ENCODE assay signal across 13 mouse cellular contexts in the genomic region with DNA sequence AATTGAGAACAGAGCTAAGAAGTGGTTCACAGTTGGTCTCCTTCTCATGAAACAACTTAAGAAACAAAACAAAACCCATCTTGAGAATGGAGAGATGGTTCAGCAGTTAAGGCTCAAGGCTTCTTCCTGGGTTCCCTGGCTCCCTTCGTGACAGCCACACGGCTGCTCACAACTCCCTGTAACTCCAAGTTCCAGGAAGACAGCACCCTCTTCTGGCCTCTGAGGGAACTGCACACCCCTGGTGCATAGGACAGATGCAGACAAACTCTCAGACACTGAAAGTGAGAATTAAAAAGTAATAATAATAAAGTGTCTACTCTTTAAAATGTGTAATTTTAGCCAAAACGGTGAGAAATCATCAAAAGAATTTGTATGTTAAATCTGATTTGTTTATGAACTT. TPM values are rescaled to one million over a fixed set of nuclear protein-coding genes. Genes with fewer than 3 reads are reported as not detected.
DNase-seq lines count a peak whose midpoint lies in the region; ATAC-seq and TF ChIP-seq lines count a peak whose summit lies in the region.
"Had no signal": no experiment of that assay in that cellular context is flagged by ENCODE, and none has a peak within 500 bp of the region (broad histone marks: within the 10 kb centered on the region; RNA-seq: fewer than 3 reads in every experiment).

No protein-coding gene starts in this region.

- no peak for TF ChIP-seq EP300 in liver, embryonic 14.5 days (IDR thresholded peaks at IDR 0.05; ENCODE audit: low read depth)

- H3K9ac ChIP-seq in liver, embryonic 14.5 days (replicated peaks): no peak overlapping the region
- no peak overlapping the region for H3K9ac ChIP-seq in liver, embryonic 11.5 days (ENCODE audit: low read depth, low read length)
- H3K9ac ChIP-seq: forebrain, embryonic 12.5 days; heart, embryonic 12.5 days had no signal

- H3K4me1 ChIP-seq in liver, embryonic 14.5 days (replicated peaks; ENCODE audit: control insufficient read depth in 2 of 2, insufficient read depth in 2 of 2, low read length in 1 of 2): no peaks in the 10 kb centered on the region
- H3K4me1 ChIP-seq in liver, embryonic 11.5 days (replicated peaks; ENCODE audit: control insufficient read depth, insufficient read depth, low read length): no peaks in the 10 kb centered on the region
- no peaks in the 10 kb centered on the region for H3K4me1 ChIP-seq in E14TG2a.4 (replicated peaks; ENCODE audit: low read depth, low read length)
- H3K4me1 ChIP-seq: forebrain, embryonic 12.5 days; heart, embryonic 12.5 days had no signal

- TF ChIP-seq CTCF in liver, embryonic 14.5 days (IDR thresholded peaks at IDR 0.05; ENCODE audit: low read depth): peak; percentile 55
- peak; percentile 99 for TF ChIP-seq CTCF in E14TG2a.4 (conservative IDR thresholded peaks at IDR 0.05; ENCODE audit: low read length)

- no peak for DNase-seq in liver, embryonic 14.5 days (ENCODE audit: low read depth in 3 of 3, low spot score in 3 of 3)
- no peak for DNase-seq in liver, embryonic 11.5 days (ENCODE audit: low spot score)
- DNase-seq in WW6 (ENCODE audit: low read depth, low spot score): peak; percentile 34
- DNase-seq in thymus, postnatal 0 days (ENCODE audit: low spot score): peak; percentile 29
- DNase-seq in frontal cortex, postnatal 25 days (ENCODE audit: low spot score in 2 of 2): no peak
- DNase-seq in left cerebral cortex, adult 8-10 months (ENCODE audit: low spot score in 2 of 2): no peak
- DNase-seq: adrenal gland, postnatal 25 days; kidney, adult 11 months; left cerebral cortex, postnatal 4 days had no signal

- no peaks in the 10 kb centered on the region for H3K9me3 ChIP-seq in liver, embryonic 14.5 days (ENCODE audit: control insufficient read depth, low read length)
- no peaks in the 10 kb centered on the region for H3K9me3 ChIP-seq in liver, embryonic 11.5 days (ENCODE audit: control insufficient read depth, low read length)
- no peaks in the 10 kb centered on the region for H3K9me3 ChIP-seq in E14TG2a.4 (ENCODE audit: low read length)

- WGBS in liver, embryonic 14.5 days (ENCODE audit: insufficient replicate concordance): 52% methylated on average over 3 of the region's 3 CpGs
- WGBS in liver, embryonic 11.5 days: 63% methylated on average over 3 of the region's 3 CpGs

- H3K27ac ChIP-seq in liver, embryonic 14.5 days: no peak overlapping the region
- H3K27ac ChIP-seq in liver, embryonic 11.5 days (ENCODE audit: low read depth, low read length): no peak overlapping the region
- H3K27ac ChIP-seq: forebrain, embryonic 12.5 days had no signal

- no peaks in the 10 kb centered on the region for H3K36me3 ChIP-seq in liver, embryonic 14.5 days (replicated peaks; ENCODE audit: control insufficient read depth, insufficient read depth, low read depth)
- no peaks in the 10 kb centered on the region for H3K36me3 ChIP-seq in liver, embryonic 11.5 days (ENCODE audit: control insufficient read depth, insufficient read depth, low read length)
- no peaks in the 10 kb centered on the region for H3K36me3 ChIP-seq in E14TG2a.4 (ENCODE audit: insufficient read depth, low read length)
- H3K36me3 ChIP-seq: forebrain, embryonic 12.5 days; heart, embryonic 12.5 days had no signal

- H3K4me2 ChIP-seq in liver, embryonic 14.5 days (ENCODE audit: low read depth): no peak overlapping the region
- no peak overlapping the region for H3K4me2 ChIP-seq in liver, embryonic 11.5 days
- H3K4me2 ChIP-seq: forebrain, embryonic 12.5 days; heart, embryonic 12.5 days had no signal

- H3K27me3 ChIP-seq in liver, embryonic 14.5 days (ENCODE audit: control insufficient read depth, insufficient read depth, low read length): no peaks in the 10 kb centered on the region
- no peaks in the 10 kb centered on the region for H3K27me3 ChIP-seq in liver, embryonic 11.5 days (replicated peaks; ENCODE audit: control insufficient read depth, insufficient read depth, low read length)
- H3K27me3 ChIP-seq in E14TG2a.4 (ENCODE audit: insufficient read depth, low read length): no peaks in the 10 kb centered on the region
- H3K27me3 ChIP-seq: forebrain, embryonic 12.5 days; heart, embryonic 12.5 days had no signal

- ATAC-seq in liver, embryonic 14.5 days (ENCODE audit: insufficient read depth): no peak
- ATAC-seq in liver, embryonic 11.5 days (replicated peaks; ENCODE audit: low FRiP score): no peak

- no peak overlapping the region for H3K4me3 ChIP-seq in liver, embryonic 14.5 days (ENCODE audit: insufficient read depth in 1 of 2, low read depth in 2 of 2, low read length in 2 of 2)
- no peak overlapping the region for H3K4me3 ChIP-seq in liver, embryonic 11.5 days (ENCODE audit: low read depth, low read length)
- H3K4me3 ChIP-seq in E14TG2a.4 (replicated peaks; ENCODE audit: low read length): no peak overlapping the region
- H3K4me3 ChIP-seq: forebrain, embryonic 12.5 days; heart, embryonic 12.5 days had no signal

RNA-seq across cellular contexts. Expression of a gene that starts 29.4 kb away (rescaled TPM):
- polyA plus RNA-seq in liver, embryonic 14.5 days (2012; rRNA removed): 0.03 TPM in 1 of 2 replicates, not detected in the other
- not detected in 2 replicates for polyA plus RNA-seq in liver, embryonic 14.5 days (2014; fragmentation: Nextera tagmentation; extraction: Ambion mirVana)
- polyA plus RNA-seq in liver, embryonic 11.5 days (2014; fragmentation: Nextera tagmentation; extraction: Ambion mirVana): not detected in 2 replicates
- polyA plus RNA-seq in thymus, postnatal 0 days (2015; fragmentation: Nextera tagmentation; extraction: Ambion mirVana): not detected in 2 replicates
- 1 to 10 TPM; 1.5 to 2.4 (median 1.7) TPM for total RNA-seq in left cerebral cortex, adult 8-10 months (2022)
- total RNA-seq: adrenal gland, postnatal 25 days; common myeloid progenitor, adult 5-6 weeks had no signal
- polyA plus RNA-seq: heart, embryonic 12.5 days had no signal

Comparison
In these comparisons a context has a peak if more than half of its experiments do, and no peak if none do; other contexts are left out.
1. DNase-seq: peak in WW6 (single experiment) and thymus, postnatal 0 days (single experiment); none in liver, embryonic 14.5 days (0 of 3), liver, embryonic 11.5 days (single experiment), frontal cortex, postnatal 25 days (0 of 2) and left cerebral cortex, adult 8-10 months (0 of 2).